Mouse (Mus musculus): ENCODE measurements around the gene St6gal1.

The St6gal1 gene

DNA sequence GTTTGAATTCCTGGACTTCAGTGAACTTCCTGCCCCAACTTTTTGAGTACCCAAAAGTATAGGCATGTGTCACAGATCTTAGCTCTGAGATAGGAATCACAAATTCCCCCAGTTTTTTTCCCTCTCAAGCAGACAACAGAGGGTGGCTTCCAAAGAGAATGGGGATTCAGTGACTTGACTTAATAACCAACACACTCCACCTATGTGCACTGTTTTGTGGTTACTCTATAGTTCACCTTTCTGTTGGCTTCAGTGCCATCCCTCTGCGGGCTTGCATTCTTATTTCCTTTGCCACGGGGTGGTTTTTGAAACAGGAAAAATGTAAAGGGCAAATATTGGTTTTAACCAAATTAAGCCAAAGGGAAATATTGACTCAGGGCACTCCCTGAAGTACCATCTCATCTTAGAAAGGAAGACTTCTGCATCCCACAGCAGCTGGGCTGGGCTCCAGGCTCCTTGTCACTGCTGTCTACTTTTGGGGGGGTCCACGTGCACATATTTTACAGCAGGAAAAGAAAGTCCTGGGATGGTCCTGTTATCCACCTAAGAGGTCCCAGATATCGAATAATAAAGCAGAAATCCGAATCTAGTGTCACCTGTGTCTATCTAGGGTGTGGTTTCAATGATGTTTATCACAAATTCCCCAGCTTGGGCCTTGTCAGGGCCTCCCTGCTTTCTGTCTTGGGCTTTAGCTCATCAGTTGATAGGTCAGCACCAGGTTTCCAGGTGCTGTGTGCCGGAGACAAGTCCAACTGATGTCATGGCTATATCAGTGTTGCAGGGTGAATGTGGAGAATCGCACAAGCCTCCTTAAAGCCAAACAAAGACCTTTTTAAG lies 75.6 kb downstream of the St6gal1 start:
- DNase-seq (ENCODE audit: low read depth): no peak

- no peak for DNase-seq (ENCODE audit: low read depth)
Measured at GRCm38 (mm10) chr16:23301762-23302161, 77.2 kb downstream of the St6gal1 start.

GRCm38 (mm10) chr16:23305830-23306623 lies 81.5 kb downstream of the St6gal1 start:
- DNase-seq (ENCODE audit: low read depth): peak; percentile 35

DNA sequence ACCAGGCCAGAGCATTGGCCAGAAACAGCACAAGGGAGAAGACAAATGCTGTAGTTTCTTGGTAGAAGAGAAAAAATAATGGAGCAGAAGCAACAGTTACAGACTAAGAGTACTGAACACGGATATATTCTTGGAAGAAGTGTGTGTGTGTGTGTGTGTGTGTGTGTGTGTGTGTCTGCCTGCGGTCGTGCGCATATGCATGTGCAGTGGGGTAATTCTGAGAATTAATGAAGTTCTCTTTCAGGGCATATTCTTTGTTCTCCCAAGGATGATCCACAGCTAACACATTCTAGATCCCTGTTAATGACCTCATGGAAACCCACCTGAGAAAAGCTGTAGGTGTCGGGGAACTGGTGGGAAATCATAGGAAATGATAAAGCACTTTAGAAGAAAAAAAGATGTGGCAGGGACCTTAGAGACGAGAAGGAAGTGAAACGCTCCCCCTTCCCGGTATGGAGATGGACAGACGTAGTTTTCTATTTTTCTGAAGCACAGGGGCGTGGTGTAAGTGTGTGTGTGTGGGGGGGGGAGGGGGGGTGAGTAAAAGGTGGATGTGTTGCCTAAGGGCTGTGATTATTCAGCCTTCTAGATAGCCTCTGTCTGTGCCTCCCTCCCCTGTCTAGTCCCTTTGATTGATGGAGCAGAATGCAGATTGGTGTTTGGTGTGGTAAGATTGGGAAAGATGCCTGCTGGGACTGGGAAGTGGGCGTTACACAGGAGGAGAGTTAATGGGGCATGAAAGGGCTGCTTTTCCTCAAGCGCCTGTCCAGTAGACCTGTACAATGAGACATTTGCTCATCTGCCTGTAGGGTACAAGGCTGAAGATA lies 82.8 kb downstream of the St6gal1 start:
- DNase-seq (ENCODE audit: low read depth): no peak

DNA sequence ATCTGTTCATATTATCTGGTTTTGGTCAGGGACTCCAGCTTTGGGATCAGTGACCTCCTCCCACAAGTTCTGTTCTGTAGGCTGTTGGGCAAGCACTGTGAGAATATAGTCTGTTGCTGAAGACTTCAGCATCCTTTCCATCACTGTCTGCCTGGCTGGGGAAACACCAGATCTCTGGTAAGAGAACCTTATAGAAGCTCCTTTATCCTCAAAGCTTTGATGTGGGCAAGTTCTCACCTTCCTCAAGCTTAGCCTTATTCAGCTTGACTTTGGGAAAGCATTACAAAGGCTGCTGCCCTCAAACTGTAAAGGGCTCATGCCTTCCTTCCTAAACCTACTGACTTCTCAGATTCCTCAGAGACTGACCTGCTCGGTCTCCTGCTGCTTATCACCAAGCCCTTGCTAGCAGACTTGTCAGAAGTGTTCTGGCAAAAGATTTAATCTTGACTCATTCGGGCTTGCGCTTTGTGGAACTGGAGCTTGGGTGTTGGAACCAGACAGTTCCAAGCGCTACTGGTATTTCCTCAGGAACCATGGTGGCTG lies 83.5 kb downstream of the St6gal1 start:
- peak; percentile 75 for DNase-seq (ENCODE audit: low read depth)

- DNase-seq (ENCODE audit: low read depth): no peak
Measured at GRCm38 (mm10) chr16:23309080-23309479, 84.5 kb downstream of the St6gal1 start.

DNA sequence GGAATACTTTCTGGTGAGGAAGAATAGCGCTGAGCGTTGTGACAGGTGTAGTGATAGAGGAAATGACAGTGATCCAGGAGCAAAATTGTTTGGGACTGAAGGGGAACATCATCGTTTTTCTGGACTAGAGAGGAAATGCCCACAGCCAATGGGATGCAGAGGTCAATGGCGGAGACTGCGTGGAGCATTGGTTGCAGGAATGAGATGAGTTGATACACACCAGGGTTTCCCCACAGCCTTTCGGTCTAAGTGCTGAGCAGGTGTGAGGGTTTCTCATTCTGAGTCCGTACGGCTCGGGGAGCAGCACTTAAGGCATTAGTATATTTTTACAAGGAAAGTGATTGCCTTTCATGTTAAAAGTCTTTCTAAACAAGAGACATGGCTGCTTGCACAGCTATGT lies 88.1 kb downstream of the St6gal1 start:
- DNase-seq (ENCODE audit: low read depth): no peak

GRCm38 (mm10) chr16:23314790-23315189 lies 90.2 kb downstream of the St6gal1 start:
- peak; percentile 22 for DNase-seq (ENCODE audit: low read depth)

- no peak for DNase-seq (ENCODE audit: low read depth)
Measured at GRCm38 (mm10) chr16:23317411-23318047, 93.0 kb downstream of the St6gal1 start.

DNA sequence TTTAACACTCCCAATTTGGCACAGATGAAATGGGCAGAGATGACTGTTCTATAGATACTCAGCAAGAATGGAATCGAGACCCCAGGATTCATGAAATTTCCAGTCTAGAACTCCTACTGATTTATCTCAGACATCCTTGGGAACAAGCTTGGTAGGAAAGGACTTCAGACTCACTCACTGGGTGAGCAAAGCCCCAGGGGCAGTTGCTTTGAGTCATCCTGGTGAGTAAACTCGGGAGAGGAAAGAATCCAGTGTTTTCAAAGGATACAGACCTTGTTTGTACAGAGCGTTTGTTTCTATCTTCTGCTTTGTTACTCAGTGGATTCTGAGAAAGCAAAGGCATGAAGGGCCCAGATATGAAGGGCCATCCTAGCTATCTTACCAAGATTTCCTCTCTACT lies 95.5 kb downstream of the St6gal1 start:
- DNase-seq (ENCODE audit: low read depth): no peak

GRCm38 (mm10) chr16:23320579-23320978 lies 96.0 kb downstream of the St6gal1 start:
- no peak for DNase-seq (ENCODE audit: low read depth)

DNA sequence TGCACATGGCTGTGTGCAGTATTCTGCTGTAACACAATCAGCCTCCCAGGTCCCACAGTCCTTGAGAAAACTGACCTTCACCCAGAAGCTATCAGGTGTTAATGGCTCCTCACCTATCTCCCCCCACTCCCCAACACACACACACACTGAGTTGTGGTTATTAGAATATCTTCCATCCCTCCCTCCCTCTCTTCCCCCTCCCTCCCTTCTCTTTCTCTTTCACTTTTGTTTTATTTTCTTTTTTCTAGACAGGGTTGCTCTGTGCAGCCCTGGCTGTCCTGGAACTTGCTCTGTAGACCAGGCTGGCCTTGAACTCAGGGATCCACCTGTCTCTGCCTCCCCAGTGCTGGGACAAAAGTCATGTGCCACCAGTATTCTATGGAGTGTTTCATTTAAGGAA lies 97.9 kb downstream of the St6gal1 start:
- no peak for DNase-seq (ENCODE audit: low read depth)

- no peak for DNase-seq (ENCODE audit: low read depth)
Measured at GRCm38 (mm10) chr16:23323915-23324314, 99.4 kb downstream of the St6gal1 start.

DNA sequence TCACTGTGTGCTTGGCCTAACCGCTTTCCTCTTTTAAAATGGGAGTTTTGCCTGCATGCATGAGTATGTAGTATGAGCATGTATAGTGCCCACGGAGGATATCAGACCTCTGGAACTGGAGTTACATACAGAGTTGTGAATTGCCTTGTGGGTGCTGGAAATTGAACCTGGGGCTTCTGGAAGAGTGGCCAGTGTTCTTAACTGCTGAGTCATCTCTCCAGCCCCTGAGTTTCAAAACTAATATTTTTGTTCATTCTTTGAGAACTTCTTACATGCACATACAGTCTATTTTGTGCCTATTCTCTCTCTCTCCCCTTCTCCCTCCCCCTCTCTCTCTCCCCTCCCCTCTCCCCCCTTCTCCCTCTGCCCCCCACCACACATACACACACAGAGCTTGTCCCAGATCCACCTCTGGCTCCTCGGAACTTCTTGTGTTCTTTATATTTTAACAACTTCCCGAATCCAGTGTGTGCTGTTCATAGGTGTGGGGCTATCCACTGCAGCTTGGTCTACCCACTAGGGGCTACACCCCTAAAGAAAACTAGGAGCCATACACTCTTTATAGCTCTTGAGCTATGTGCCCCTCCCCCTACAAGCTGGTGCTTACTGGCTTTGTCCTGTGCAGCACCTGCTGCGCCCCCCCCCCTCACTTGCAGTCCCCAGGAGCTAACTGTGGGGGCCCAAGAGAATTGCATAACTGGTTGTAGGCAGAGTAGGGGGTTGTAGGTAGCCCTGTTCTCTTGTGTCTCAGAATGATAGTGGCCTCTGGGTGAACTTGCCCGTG lies 100.5 kb downstream of the St6gal1 start:
- DNase-seq (ENCODE audit: low read depth): no peak

GRCm38 (mm10) chr16:23326664-23327063 lies 102.1 kb downstream of the St6gal1 start:
- DNase-seq (ENCODE audit: low read depth): no peak

- peak; percentile 19 for DNase-seq (ENCODE audit: low read depth)
Measured at GRCm38 (mm10) chr16:23327266-23327665, 102.7 kb downstream of the St6gal1 start.

- peak; percentile 74 for DNase-seq (ENCODE audit: low read depth)
Measured at GRCm38 (mm10) chr16:23328201-23328600, 103.7 kb downstream of the St6gal1 start.

DNA sequence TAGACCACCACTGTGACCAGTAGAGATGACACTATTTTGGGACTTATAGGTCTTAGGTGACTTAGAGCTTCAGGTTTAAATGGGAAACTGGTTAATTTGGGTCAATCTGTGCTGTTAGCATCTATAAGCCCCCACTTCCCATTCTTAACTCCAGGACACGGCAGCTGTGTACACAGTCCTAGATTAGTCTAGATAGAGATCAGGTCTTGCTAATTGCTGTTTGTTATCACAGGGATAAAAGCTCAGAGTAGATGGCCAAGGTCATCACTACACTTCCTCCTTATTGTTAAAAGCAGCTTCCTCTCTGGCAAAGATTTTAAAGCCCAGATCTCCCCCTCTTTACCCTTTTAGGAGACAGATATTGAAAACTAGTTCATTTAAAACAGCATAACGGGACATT lies 107.6 kb downstream of the St6gal1 start:
- no peak for DNase-seq (ENCODE audit: low read depth)

DNA sequence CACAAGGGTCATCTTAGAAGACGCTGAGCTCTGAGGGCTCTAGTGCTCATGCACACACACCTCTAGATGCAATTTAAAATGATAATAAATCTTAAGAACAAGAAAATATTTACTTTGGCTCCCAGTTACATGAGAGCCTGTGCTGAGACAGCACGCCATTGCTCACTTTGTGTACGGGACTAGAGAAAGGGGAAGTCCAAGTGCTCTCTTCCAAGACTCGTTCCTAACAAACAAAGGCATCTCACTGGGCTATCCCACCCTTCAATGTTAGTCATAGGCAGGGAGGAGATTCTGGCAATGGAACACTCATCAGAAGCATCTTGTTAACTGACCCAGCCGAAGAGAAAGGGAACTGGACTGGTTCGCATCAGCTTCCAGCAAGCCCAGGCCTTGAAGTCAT lies 108.1 kb downstream of the St6gal1 start:
- no peak for DNase-seq (ENCODE audit: low read depth)

DNA sequence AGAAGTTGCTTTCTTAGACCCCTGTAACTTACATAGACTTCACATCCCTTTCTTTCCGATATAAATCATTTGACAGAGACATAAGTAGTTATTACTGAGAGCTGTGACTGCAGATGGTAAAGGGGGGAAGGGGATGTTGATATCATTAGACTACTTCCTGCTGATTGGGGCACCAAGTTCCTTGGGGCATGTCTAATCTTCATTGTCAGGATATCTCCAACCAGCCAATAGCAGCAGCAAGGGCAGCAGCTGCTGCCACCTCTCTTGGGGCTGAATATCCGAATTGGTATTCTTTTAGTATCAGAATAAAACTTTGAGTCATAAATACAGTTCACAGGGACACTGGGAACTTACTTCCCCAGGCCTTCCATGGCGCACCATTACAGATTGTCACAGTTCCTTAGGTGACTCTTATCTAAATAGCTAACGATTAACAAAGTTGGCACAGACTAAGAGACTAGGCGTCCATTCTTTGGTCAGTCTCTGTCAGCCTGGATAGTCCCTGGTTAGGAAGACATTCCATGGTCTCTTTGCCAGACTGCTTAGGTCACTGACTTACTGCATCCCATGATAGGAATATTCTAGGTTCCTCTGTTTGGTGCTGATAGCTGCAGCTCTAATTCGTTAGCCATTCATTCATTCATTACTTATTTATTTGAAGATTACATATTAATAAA lies 109.5 kb downstream of the St6gal1 start:
- no peak for DNase-seq (ENCODE audit: low read depth)

Data from naive thymus-derived CD4-positive, alpha-beta T cell, adult 2 months (primary cell).